Mouse (Mus musculus) olfactory bulb, adult 2 months (tissue): ENCODE measurements around the gene Spint2.

Experiments
- CTCF ChIP-seq: fragments of 200-500 bp; IDR thresholded peaks from 2 replicates; pipeline ENCODE4 v1.5.1; 2012; ENCODE audit warnings: low read depth, mild to moderate bottlenecking, low read length, moderate library complexity; ENCODE audit not compliant: insufficient read depth
- POLR2A ChIP-seq: fragments of 200-500 bp; IDR thresholded peaks from 2 replicates; pipeline ENCODE4 v1.6.1; 2012; ENCODE audit warnings: mild to moderate bottlenecking, low read depth, low read length, moderate library complexity; ENCODE audit not compliant: insufficient read depth

DNA sequence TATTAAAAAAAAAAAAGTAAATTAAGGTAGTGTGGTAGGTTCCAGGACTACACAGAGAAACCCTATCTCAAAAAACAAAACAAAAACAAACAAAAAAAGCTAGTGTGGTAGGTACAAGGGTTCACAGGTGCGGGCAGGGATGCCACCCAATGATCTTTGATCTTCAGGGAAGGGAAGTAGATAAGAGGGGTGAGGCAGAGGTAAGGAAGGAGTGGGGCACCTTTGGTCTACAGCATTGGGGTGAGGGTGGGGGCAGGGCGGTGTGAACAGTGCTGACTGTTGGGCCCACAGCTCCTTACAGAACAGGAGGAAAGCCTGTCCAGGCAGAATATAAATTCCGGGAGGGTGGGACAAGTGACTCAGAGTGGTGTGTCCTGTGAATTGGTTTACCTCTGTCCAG lies 30.5 kb downstream of the Spint2 start:
- TF ChIP-seq POLR2A (no peak), CTCF (no peak)
